Mouse (Mus musculus): Measurements from ENCODE around the gene Htr1f.

Htr1f gene

DNA sequence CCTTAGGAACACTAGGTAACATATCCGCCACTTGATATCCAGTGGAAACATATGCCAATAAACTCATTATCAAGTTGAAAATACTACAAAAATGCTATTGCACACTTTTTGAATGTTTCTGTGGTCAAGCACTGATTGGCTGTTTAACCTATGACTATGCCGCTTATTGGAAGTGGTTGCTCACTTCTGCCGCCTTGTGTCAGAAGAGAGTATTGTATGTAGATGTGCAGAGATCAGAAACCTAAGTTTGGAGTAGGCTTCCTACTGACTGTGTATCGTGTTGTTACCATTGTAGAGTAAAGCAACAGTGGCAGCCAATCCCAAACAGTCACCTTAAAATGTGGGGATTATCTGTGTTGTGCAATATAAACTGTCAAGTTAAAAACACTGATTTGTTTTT is 144.0 kb downstream of the Htr1f start:
- peak; percentile 40 for DNase-seq

DNA sequence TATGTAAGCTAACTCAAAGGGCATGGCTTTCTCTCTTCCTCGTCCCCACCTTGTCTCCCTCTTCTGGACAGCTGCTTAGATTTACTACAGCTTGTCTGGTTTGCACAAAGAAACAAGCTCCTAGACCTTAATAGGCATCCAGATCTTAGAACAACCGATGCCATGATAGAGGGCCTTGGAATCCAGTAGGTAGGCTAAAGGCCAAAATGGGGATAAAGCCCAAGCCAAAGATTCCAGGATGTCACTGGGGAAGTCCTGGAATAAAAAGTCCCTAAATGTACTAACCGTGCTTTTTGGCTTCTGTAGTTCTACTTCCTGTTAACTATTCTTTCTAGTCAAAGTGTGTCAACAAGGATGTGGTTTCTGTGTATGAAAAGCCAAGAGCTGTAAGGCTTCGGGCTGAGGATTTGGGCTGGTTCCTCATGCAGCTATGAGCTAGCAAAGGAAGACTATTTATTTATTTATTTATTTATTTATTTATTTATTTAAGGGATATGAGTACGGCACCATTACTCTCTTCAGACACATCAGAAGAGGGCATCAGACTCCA is 163.9 kb downstream of the Htr1f start:
- DNase-seq = peak; percentile 46

DNA sequence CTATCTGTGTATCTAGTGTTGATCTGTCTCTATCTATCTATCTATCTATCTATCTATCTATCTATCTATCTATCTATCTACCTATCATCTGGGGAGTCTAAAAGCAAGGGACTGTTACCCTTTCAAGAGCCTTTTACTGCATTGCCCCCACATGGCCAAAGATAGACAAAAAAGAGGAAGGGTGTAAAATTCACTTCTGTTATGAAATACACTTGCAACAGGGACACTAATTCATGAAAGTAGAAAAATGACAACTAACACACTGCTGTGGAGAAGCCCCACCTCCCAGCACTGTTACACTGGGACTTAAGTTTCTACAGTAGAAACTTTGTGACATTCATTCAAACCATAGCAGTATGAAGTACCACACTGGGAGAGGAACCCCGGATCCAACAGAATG is 170.9 kb downstream of the Htr1f start:
- no peak for DNase-seq

DNA sequence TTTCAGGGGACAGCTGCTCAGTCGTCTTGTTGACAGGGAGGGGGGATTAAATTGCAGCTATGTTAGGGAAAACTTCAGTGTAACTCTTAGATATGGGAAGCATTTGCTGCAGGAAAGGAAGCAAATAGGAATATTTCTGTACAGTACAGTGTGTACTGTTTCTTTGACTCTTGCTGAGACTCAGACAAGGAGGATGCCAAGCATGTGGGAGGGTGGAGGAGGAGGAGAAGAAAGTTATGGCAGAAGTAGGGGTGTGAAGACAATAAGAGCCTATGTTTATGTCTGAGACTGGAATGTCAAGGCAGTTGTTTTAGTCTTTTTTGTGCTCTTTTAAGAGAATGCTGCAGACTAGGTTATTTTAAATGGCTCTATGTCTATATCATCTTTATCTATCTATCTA is 171.6 kb downstream of the Htr1f start:
- DNase-seq = no peak

DNA sequence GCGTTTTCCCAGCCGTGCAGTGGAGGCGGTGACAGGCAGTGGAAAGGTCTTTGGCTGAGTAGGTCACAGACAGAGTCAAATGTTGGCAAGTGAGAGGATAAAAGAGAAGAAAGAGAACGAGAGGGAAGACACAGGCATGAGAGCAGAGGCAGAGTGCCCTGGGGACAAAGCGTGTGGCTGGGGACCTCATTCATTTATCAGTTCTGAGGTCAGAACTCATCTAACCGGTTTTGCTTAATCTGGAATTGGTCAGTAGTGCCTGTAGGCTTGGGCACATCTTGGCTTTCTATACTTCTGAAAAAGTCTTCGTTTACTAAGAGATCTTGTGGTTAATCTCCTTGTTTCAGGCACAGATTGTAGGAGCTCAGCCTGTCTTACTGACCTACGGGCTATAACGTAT is 182.2 kb downstream of the Htr1f start:
- DNase-seq = no peak

DNA sequence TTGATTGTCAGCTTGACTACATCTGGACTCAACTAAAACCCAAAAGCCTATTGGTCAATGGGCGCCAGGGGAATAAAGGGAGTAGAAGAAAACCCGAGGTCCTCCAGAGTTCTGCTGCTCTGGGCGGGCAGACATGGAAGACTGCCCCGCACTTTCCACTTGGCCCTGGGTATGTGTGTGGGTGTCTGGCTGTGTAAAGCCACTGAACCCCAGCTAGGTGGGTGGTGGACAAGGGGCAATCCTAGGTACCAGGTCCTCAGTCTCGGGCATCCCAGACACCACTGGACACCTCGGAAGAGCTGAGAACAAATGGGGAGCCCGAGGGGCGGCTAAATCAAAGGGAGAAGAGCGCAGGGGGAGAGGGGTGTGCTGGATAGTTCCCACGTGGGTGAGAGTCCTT is 196.9 kb downstream of the Htr1f start:
- DNase-seq = no peak

DNA sequence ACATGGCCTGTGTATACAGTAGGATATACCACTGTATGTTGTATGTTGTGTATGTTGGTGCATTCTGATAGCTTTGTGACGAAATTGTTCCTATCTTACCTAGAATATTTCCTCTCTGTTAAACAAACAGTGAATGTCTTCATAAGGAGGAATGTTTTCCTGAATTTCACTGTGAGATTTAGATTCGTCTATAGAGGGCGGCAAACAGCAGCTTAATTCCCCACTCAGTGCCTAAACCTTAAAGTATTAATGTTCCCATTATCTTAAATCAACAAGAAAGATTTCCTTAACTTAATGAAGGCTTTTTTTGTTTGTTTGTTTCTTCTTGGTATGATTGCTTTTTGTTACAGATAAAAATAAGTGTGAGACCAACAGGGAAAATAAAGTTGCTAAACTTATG is 198.5 kb downstream of the Htr1f start:
- DNase-seq = peak; percentile 15

DNA sequence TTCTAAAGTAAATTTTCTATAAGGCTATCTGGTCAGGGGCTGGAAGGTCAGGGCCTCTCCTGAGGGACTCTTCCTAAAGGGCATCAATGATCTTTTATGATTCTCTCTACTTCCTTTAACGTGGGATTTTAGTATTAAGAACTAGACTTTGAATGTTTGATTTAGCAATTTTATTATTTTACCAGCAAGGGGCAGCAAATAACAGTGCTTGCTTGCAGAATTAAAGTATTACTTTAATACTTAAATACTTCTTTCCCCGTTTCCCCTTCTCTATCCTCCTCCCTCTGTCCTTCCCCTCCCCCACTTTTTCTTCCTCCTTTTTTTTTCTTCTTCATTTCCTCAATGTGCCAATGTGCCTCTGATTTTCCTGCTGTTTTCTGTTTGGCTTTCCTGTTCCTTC is 202.3 kb downstream of the Htr1f start:
- no peak for DNase-seq

DNA sequence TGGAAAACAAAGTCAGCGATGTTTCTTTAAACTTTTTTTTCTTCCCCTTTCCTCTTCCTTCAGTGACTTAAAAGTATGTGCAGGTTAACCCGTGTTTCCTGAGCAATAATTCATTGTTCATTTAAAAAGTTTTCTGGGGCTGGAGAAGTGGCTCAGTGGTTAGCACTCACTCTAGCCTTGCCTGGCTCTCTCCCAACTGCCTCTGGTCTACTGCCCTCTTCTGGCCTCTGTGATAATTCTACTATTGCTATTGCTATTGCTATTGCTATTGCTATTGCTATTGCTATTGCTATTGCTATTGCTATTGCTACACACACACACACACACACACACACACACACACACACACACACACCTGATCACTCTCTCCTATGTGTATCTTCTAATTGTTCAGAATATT is 206.6 kb downstream of the Htr1f start:
- no peak for DNase-seq

DNA sequence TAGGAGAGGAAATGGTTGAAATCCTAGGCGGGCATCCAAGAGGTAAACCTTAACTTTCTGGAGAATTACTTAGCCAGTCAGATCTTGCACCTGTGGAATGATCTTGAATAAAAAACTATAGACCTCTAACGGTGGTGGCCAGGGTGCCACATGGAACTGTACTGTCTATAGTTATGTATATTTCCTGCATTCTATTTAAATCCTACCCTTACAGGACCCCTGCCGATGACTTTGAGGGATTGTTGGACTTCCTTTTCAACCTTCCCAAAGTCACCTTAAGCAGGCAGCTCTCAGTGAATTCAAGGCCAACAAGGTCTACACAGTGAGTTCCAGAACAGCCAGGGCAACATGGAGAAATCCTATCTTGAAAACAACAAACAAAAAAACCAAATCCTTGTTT is 216.2 kb downstream of the Htr1f start:
- DNase-seq = no peak

DNA sequence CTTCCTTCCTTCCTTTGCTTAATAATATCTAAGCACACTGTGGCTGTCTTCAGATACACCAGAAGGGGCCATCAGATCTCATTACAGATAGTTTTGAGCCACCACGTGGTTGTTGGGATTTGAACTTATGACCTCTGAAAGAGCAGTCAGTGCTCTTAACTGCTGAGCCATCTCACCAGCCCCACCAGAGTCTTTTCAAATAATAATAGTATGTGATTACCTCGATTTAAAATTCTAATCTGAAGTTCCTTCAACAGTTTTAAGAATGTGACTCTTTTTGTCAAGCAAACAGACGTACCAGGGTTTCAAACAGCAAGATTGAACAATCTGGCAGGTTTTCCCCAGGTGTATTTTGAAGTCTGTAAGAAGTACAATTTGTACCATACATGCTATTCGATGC is 220.1 kb downstream of the Htr1f start:
- DNase-seq = no peak

DNA sequence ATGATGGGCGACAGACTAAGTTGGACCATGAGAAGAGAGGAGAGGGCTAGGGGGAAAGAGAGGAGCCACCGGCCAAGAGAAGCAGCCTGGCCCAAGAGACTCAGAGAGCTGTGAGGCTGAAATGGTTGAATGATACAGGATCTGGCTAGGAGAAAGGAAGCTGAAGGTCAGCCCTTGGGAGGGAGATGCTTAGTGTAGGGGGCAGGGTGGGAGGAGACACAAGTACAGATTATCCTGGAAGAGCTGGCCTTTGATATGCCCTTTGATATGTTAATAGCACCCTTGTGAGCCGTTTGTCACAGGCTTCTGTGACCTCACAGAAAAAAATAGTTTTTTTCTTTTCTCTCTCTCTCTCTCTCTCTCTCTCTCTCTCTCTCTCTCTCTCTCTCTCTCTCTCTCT is 220.5 kb downstream of the Htr1f start:
- no peak for DNase-seq

DNA sequence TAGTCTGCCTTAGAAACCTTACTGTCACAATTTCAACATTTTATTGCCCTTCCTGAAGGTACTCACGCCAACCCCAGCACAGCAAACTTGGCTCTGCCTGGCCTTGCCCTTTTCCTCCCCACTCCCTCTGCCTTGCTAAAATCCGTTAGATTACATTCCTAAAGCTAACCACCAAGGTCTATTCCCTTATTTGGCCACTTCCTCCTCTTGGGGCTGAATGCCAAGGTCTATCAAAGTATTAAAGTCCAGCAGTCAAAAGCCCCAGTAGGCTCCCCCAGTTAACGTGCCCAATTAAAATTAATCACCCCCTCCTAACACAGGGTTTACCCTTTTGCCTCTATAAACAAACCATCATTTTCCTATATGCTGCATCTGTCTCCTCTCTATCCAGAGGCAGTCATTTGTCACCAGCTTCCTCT is 221.2 kb downstream of the Htr1f start:
- no peak for DNase-seq

DNA sequence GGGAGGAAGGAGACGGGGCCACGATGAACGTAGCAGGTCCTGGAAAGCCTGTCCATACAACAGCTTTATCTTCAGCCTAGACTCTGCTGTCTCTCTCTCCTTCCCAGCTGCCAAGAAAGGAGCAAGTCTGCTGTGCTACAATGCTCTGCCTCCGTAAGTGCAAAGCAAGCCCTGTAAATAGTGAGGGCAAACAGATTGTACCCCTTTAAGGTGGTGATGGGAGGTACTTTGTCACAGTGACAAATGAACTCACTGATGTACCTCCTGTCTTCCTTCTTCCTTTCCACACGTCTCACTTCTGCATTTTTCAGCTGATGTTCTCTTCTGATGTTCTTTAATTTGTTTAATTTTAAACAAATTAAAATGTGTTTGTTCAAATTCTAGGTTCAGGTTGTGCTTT is 221.8 kb downstream of the Htr1f start:
- no peak for DNase-seq

DNA sequence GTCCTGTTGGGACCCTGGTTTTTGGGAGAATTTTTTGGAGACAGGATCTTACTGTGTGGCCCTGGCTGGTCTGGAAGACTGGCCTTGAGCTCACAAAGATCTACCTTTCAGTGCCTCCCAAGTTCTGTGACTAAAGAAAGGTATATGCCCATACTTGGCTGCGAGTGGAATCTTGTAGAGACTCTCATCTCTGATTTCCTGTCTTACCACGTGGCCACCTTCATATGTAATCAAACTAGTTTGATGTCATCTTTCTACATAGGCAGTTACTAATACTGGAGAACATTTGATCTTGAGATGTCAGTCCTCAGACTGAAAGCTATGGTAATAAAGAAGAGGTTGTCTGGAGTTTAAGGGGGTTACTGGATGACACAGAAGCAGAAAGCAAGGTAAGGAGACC is 224.2 kb downstream of the Htr1f start:
- no peak for DNase-seq

DNA sequence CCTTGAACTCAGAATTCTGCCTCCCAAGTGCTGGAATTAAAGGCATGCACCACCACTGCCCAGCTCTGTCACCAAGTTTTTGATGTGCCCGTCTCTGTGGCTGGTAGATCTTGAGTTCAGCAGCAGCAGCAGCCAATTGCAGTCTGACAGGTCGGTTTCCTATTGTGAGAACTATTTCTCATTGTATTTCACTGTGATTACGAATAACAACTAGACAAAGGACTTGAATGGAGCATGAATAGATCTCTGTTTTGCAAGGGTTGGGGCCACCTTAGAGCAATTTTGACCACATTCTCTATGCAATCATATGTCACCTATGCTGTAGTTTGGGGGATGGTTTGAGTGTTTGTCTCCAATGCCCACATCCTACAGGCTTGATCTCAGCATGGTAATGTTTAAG is 224.7 kb downstream of the Htr1f start:
- no peak for DNase-seq

DNA sequence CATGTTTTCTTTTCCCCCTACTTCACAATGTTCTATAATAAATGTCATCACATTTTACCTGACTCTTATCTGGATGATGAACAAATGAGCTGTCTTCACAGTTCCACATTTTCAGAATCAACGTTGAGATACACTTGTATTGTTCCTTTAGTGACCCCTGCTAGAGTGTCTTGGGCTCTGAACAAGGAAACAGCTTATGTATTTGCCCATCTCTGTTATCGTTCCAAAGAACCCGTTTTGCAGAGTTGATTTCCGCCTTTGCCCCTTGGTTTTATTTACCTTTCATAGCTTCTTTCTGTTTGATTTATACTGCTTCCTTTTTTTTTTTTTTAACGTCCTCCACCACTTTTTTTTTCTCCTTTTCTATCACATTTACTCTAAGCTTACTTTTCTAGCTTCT is 225.9 kb downstream of the Htr1f start:
- DNase-seq = no peak

DNA sequence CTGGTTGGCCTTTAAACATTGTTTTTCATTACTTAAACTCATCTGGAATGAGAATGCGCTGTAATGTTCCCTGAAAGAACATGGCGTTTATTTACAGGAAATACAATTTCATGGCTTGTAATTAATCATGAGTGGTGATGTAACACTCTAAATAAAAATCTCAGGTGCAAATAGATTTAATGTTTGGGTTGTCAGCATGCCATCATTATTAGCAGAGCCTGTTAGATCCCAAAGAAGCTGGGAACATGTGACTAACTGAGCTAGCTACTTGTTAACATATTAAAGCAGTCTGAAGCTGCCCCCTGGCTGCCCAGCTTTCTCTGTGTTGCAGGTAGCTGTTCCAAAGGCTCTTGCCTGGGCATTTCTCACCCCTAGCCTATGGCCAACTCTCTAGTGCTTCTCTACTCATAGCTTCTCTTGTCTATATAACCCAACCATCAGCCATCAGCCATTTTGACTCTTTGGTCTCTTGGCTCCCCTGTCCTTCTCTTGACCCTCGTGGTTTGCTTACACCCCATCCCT is 227.0 kb downstream of the Htr1f start:
- DNase-seq = no peak

DNA sequence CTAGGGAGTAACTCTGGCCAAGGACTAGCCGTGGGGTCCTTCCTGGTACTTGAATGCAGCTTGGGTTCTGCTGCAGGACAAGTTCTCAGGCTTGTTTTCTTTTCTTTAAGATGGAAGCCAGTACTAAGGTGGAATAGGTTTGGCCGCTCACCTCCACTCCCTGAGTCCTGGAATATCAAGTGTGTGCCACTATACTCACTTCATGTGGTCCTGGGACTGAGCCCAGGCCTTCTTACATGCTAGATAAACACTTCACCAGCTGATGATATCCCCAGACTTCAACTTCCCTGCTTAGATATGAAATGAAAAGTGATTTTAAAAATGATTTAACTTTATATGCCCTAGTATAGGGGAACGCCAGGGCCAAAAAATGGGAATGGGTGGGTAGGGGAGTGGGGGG is 228.3 kb downstream of the Htr1f start:
- no peak for DNase-seq

DNA sequence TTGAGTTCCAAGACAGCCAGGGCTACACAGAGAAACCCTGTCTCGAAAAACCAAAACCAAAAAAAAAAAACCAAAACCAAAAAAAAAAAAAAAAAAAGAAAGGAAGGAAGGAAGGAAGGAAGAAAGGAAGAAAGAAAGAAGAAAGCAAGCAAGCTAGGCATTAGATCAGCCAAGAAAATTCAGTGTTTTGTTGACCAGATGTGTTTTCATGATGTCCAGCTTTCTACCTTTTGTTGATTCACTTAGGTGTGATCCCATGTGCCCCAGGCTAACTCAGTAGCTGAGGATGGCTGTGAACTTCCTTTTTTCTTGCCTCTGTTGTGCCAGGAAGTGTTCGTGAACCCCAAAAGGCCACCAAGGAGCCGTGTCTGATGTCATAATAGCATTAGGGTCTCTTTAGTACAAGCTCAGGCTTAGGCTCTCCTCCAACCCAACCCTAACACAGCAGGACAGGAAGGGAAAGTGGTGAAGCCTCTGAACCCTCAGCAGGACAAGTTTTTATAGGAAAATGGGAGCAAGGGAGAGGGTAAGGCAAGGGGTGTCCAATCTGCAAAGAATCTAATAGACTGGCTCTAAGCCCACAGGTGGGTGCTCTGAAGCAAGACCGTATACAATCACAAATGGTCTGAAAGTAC is 228.9 kb downstream of the Htr1f start:
- no peak for DNase-seq

DNA sequence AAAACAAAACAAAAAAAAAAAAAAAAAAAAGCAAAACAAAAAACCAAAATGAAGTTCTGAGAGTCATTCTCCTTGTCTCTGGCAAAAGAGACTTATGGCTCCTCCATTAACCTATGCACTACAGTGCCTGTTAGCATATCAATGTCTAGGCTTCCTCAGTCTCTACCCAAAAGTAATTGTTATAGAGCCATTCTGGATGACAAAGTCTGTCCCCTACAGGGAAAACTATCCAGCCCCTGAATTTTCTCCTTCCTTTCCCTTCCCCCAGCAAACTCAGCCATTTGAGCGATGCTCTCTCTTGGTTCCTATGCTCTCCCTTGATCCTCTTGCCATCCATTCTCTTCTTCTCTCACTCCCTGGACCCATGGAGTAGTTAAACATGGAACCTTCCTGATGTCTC is 229.8 kb downstream of the Htr1f start:
- no peak for DNase-seq

DNA sequence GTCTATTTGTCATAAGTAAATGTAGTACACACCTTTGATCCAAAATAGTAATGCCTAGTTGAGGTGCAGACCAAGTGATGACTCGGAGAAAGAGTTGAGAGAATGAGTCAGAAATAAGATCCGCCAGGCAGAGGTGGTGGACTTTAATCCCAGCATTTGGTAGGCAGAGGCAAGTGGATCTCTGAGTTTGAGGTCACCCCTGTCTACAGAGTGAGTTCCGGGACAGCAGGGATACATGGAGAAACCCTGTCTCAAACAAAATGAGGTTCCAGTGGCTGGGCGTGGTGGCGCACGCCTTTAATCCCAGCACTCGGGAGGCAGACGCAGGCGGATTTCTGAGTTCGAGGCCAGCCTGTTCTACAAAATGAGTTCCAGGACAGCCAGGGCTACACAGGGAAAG is 230.3 kb downstream of the Htr1f start:
- no peak for DNase-seq

Data from thymus, postnatal 4 days (tissue).